Mouse (Mus musculus) lung, postnatal 0 days (tissue): ENCODE data around the gene Trp53rkb.

ENCODE experiments used
- CTCF ChIP-seq: IDR thresholded peaks from 2 replicates; pipeline ENCODE4 v1.5.1; 2016; ENCODE audit warnings: antibody characterized with exemption, mild to moderate bottlenecking
- EP300 ChIP-seq: IDR thresholded peaks from 2 replicates; pipeline ENCODE4 v1.6.1; 2016; ENCODE audit warnings: antibody characterized with exemption, mild to moderate bottlenecking, control low read depth

DNA sequence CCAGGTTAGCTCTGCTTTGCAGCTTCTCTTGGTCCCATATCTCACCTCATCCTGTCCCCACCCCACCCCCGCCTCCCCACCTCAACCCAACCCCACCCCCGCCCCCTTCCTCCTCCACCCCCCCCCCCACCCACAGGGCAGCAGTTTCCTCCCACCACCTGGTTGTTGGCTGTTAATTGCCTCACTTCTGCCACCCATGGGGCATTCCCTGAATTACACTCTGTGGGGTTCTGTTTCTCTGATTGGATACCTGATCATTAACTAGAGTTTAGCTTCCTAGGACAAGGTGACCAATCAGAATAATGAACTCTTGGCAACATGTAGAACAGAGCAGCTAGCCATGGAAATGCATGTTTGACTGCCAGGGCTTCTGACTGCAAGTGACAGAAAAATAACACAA lies 16.1 kb upstream of the Trp53rkb start:
- TF ChIP-seq CTCF, result peak; percentile 48
- no peak for TF ChIP-seq EP300
